Mouse (Mus musculus): ENCODE measurements at regions not wholly inside any gene's neighbourhood (a gene's known extent, or its start where the extent isn't known, plus 50 kb on each side); places are given as distances from the start of the nearest gene placed in this dataset.

DNA sequence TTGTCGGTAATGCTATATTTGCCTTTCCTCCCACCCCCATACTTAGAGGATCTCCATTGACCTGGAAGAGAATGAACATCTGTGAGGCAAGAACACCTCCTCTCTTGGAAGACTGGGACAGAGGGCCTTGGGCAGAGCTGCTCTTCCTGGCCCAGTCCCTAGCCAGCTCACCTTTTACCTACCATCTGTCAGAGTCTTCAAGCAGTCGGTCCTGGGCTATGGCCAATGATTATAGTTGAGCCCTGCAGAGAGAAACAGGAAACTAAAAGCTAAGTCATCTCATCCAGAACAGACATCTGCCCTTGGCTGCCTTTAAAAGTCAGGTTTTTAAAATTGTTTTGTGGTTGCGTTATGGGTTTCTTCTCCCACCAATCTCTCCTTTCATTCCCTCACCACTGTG is 184.8 kb downstream of the Cxcl12 start:
- TF ChIP-seq BHLHE40 (IDR thresholded peaks at IDR 0.05; ENCODE audit: borderline replicate concordance, low read depth, low read length) = no peak
- no peak for TF ChIP-seq CTCF (IDR thresholded peaks at IDR 0.05 in 2 of 3, conservative IDR thresholded peaks at IDR 0.05 in 1 of 3; ENCODE audit: control insufficient read depth in 1 of 3, insufficient read depth in 1 of 3, low read depth in 2 of 3, low read length in 3 of 3, poor library complexity in 1 of 3, severe bottlenecking in 1 of 3)
- TF ChIP-seq TCF12 (IDR thresholded peaks at IDR 0.05; ENCODE audit: low read depth, low read length) = no peak
- no peak for TF ChIP-seq GATA1 (IDR thresholded peaks at IDR 0.05; ENCODE audit: low read depth, low read length)
- TF ChIP-seq MAZ (IDR thresholded peaks at IDR 0.05; ENCODE audit: low read depth, low read length) = no peak
- TF ChIP-seq POLR2A (IDR thresholded peaks at IDR 0.05; ENCODE audit: control insufficient read depth in 1 of 2, insufficient read depth in 1 of 2, low read depth in 1 of 2, low read length in 2 of 2, poor library complexity in 1 of 2) = no peak
- TF ChIP-seq RCOR1 (IDR thresholded peaks at IDR 0.05; ENCODE audit: low read depth, low read length) = no peak
- no peak for TF ChIP-seq EP300 (IDR thresholded peaks at IDR 0.05; ENCODE audit: low read depth in 1 of 2, low read length in 2 of 2)
- no peak for TF ChIP-seq HCFC1 (IDR thresholded peaks at IDR 0.05; ENCODE audit: low read depth, low read length)
- no peak for TF ChIP-seq USF1 (IDR thresholded peaks at IDR 0.05; ENCODE audit: low read depth, low read length)
- TF ChIP-seq MAX (IDR thresholded peaks at IDR 0.05; ENCODE audit: low read length) = no peak
- no peak for TF ChIP-seq SIN3A (IDR thresholded peaks at IDR 0.05; ENCODE audit: low read length)
- TF ChIP-seq CHD1 (IDR thresholded peaks at IDR 0.05; ENCODE audit: low read depth, low read length) = no peak
- no peak for TF ChIP-seq NELFE (IDR thresholded peaks at IDR 0.05; ENCODE audit: low read depth, low read length)
